Mouse (Mus musculus): ENCODE measurements around the gene Ano1. TPM values are rescaled to one million over a fixed set of nuclear protein-coding genes. Genes with fewer than 3 reads are reported as not detected.

Ano1 gene
- 24.7 and 48.8 TPM in 2 replicates for polyA plus RNA-seq (2014; fragmentation: Nextera tagmentation; extraction: Ambion mirVana)

DNA sequence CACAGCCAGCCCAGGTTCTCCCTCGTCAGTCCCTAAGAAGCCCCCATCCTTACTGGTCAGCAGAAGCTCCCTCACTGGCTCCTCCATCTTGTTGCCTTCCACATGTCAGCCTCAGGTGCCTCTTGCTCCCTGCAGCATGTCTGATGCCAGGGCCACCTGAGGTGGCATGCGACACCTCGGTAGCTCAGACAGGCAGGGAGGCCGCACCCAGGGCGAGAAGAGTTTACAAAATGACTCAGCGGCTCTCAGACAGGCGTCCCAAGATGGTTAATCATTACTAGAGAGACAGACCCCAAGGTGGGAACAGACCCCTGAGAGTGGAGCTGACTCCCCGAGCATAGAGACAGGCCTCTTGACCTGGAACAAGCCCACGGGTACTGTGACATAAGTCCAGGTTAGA is at the start of gene Ano1:
Gene Ano1 (minus strand): TSS at position 142 of the 400 bp plus-strand sequence.
- 0 out of 2 replicates have a peak, but pooled peaks cover 5% of the 10 kb centered on the region for H3K4me1 ChIP-seq (ENCODE audit: control insufficient read depth, insufficient read depth, low read length)
- 51% methylated on average over 9 of the region's 9 CpGs for WGBS
- H3K9me3 ChIP-seq (ENCODE audit: control insufficient read depth, low read length) = no peaks in the 10 kb centered on the region
- H3K27ac ChIP-seq (ENCODE audit: low read depth, low read length) = no peak within 1 kb of the TSS
- H3K4me3 ChIP-seq (ENCODE audit: low read length) = no peak within 1 kb of the TSS
- H3K36me3 ChIP-seq (ENCODE audit: control insufficient read depth, insufficient read depth, low read length) = no peaks in the 10 kb centered on the region
- no peak within 1 kb of the TSS for H3K9ac ChIP-seq (ENCODE audit: low read depth, low read length)
- no peak for ATAC-seq (ENCODE audit: low FRiP score, low TSS enrichment)
- no peak within 1 kb of the TSS for H3K4me2 ChIP-seq (replicated peaks; ENCODE audit: low read depth, low read length)
- H3K27me3 ChIP-seq (ENCODE audit: control insufficient read depth, insufficient read depth, low read length) = no peaks in the 10 kb centered on the region; the same call in 1 of the 2 replicates

DNA sequence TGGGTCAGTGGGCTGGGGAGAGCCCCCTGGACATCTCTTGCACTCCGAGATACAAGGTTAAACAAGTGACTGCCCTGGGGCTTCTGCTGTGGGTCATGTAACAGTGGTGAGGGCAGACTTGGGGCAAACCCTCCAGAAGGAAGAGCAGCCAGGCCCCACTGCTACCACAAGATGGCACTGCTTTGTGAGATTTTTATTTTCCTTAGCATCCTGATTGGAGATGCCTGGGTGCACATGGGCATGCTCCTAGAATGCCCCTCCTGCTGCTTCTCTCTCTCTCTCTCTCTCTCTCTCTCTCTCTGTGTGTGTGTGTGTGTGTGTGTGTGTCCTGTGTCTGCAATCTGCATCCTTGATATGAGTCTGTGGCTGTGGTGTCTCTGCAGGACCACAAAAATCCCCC is 46.7 kb upstream of the Ano1 start:
- WGBS = 44% methylated on average over 1 of the region's 1 CpGs
- Histone ChIP-seq H3K4me3 (ENCODE audit: low read length) (no peak overlapping the region), H3K27ac (ENCODE audit: low read depth, low read length) (no peak overlapping the region), H3K9ac (ENCODE audit: low read depth, low read length) (no peak overlapping the region), H3K4me2 (replicated peaks; ENCODE audit: low read depth, low read length) (no peak overlapping the region), H3K4me1 (ENCODE audit: control insufficient read depth, insufficient read depth, low read length) (0 out of 2 replicates have a peak, but pooled peaks cover 3% of the 10 kb centered on the region), H3K36me3 (ENCODE audit: control insufficient read depth, insufficient read depth, low read length) (no peaks in the 10 kb centered on the region), H3K27me3 (ENCODE audit: control insufficient read depth, insufficient read depth, low read length) (no peaks in the 10 kb centered on the region), H3K9me3 (ENCODE audit: control insufficient read depth, low read length) (no peaks in the 10 kb centered on the region)
- peak; percentile 61; the same call in 1 of the 2 replicates for ATAC-seq (ENCODE audit: low FRiP score, low TSS enrichment)

DNA sequence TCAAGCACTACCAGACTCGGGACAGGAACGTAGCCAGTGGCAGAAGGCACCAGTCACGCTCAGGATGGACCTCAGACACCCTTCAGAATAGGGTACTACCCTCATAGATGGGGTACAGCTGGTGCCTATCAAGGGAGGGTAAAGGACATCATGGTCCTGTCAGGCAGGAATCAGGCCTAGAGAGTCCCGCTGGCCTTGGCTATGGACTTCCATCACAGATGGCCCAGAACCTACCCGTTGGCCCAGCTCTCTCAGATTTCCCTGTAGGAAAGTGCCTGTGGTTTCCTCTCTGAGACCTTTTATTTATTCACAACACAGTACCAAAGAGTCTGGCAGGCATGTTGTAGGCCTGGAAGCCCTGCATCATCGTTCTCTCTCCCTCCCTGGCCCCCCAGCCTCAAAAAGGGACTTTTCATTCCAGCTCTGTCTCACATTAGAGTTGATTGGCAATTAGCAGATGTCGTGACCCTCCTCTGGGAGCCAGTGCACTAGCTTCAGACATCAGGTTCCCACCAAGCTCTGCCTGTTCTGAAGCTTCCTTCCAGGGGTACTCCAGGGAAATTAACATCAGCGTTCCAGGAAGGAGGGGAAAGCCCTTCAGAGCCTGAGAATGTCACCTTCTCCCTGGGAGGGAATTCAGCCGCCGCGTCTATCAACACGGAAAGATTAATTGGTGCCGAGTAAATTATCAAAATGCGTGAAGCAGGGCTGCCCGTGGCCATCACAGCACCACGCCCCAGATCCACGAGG is 45.4 kb upstream of the Ano1 start:
- Histone ChIP-seq H3K36me3 (ENCODE audit: control insufficient read depth, insufficient read depth, low read length) (no peaks in the 10 kb centered on the region), H3K4me3 (ENCODE audit: low read length) (no peak overlapping the region), H3K27ac (ENCODE audit: low read depth, low read length) (no peak overlapping the region), H3K9ac (ENCODE audit: low read depth, low read length) (no peak overlapping the region), H3K27me3 (ENCODE audit: control insufficient read depth, insufficient read depth, low read length) (no peaks in the 10 kb centered on the region), H3K4me2 (replicated peaks; ENCODE audit: low read depth, low read length) (no peak overlapping the region), H3K9me3 (ENCODE audit: control insufficient read depth, low read length) (no peaks in the 10 kb centered on the region), H3K4me1 (ENCODE audit: control insufficient read depth, insufficient read depth, low read length) (0 out of 2 replicates have a peak, but pooled peaks cover 3% of the 10 kb centered on the region)
- ATAC-seq (ENCODE audit: low FRiP score, low TSS enrichment) = no peak
- 67% methylated on average over 17 of the region's 17 CpGs for WGBS

DNA sequence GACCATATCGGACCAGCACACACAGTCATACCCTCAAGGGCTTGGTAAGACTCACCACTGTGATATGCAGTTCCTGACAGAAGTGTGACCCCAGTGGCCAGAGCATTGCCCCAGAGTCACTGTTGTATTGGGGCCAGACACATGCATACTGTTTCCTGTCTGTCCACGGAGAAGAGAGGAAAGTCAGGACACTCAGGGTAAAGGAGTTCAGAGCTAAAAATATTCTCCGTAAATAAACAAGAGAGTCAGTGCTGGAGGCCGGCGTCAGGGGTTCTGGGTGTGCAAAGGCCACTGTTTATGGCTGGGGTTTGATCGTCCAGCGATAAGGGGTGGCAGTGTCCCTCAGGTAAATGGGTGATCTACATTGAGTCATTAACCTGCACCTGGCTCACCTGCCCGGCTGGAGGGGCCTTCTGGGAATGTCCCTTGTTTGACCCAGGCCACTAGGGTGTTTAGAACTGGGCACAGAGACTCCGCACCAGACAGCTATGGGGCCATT is 44.3 kb upstream of the Ano1 start:
- H3K4me2 ChIP-seq (replicated peaks; ENCODE audit: low read depth, low read length) = no peak overlapping the region
- H3K4me1 ChIP-seq (ENCODE audit: control insufficient read depth, insufficient read depth, low read length) = 0 out of 2 replicates have a peak, but pooled peaks cover 3% of the 10 kb centered on the region
- no peak for ATAC-seq (ENCODE audit: low FRiP score, low TSS enrichment)
- no peaks in the 10 kb centered on the region for H3K36me3 ChIP-seq (ENCODE audit: control insufficient read depth, insufficient read depth, low read length)
- H3K9me3 ChIP-seq (ENCODE audit: control insufficient read depth, low read length) = no peaks in the 10 kb centered on the region
- no peak overlapping the region for H3K9ac ChIP-seq (ENCODE audit: low read depth, low read length)
- no peak overlapping the region for H3K4me3 ChIP-seq (ENCODE audit: low read length)
- 62% methylated on average over 9 of the region's 9 CpGs for WGBS
- no peak overlapping the region for H3K27ac ChIP-seq (ENCODE audit: low read depth, low read length)
- H3K27me3 ChIP-seq (ENCODE audit: control insufficient read depth, insufficient read depth, low read length) = no peaks in the 10 kb centered on the region

DNA sequence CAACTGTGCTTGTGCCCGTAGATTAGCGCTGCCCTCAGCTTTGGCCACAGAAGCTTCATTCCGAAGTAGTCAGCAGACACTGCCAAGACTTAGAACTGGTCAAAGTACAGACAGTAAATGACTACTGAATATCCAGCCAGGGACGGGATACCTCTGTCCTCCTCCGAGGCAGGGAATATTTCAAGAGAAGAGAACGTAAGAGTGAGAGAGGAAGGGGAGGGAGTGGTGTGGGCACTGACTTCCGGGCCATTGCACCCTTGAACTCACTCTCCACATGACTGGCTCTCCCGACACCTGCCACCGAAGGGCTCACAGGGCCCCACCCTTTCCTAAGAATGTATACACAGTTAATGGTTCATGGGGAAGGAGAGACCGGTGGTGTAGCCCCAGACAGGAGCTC is 41.5 kb upstream of the Ano1 start:
- Histone ChIP-seq H3K36me3 (ENCODE audit: control insufficient read depth, insufficient read depth, low read length) (no peaks in the 10 kb centered on the region), H3K4me2 (replicated peaks; ENCODE audit: low read depth, low read length) (no peak overlapping the region), H3K27me3 (ENCODE audit: control insufficient read depth, insufficient read depth, low read length) (no peaks in the 10 kb centered on the region), H3K27ac (ENCODE audit: low read depth, low read length) (no peak overlapping the region), H3K9me3 (ENCODE audit: control insufficient read depth, low read length) (no peaks in the 10 kb centered on the region), H3K4me1 (ENCODE audit: control insufficient read depth, insufficient read depth, low read length) (0 out of 2 replicates have a peak, but pooled peaks cover 3% of the 10 kb centered on the region), H3K4me3 (ENCODE audit: low read length) (no peak overlapping the region), H3K9ac (ENCODE audit: low read depth, low read length) (no peak overlapping the region)
- WGBS = 62% methylated on average over 10 of the region's 10 CpGs
- ATAC-seq (ENCODE audit: low FRiP score, low TSS enrichment) = peak; percentile 50; the same call in 1 of the 2 replicates

DNA sequence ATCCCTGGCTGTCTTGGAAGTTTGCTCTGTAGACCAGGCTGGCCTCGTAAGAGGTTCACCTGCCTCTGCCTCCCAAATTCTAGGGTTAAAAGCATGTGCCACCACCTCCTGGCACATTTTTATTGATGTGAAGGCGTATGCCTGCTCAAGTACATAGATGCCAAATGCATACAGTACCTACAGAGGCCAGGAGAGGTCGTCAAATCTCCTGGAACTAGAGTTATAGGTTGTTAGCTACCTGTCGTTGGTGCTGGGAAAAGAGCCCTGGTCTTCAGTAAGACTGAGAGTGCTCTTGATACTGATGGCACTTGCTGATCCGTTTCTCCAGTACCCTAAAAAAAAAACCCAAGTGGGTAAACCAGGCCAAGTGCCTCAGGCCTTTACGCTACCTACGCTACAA is 39.7 kb upstream of the Ano1 start:
- Histone ChIP-seq H3K9ac (ENCODE audit: low read depth, low read length) (no peak overlapping the region), H3K4me2 (replicated peaks; ENCODE audit: low read depth, low read length) (no peak overlapping the region), H3K4me3 (ENCODE audit: low read length) (no peak overlapping the region), H3K4me1 (ENCODE audit: control insufficient read depth, insufficient read depth, low read length) (0 out of 2 replicates have a peak, but pooled peaks cover 3% of the 10 kb centered on the region), H3K27me3 (ENCODE audit: control insufficient read depth, insufficient read depth, low read length) (no peaks in the 10 kb centered on the region), H3K9me3 (ENCODE audit: control insufficient read depth, low read length) (no peaks in the 10 kb centered on the region), H3K27ac (ENCODE audit: low read depth, low read length) (no peak overlapping the region), H3K36me3 (ENCODE audit: control insufficient read depth, insufficient read depth, low read length) (no peaks in the 10 kb centered on the region)
- 88% methylated on average over 7 of the region's 7 CpGs for WGBS
- ATAC-seq (ENCODE audit: low FRiP score, low TSS enrichment) = no peak

DNA sequence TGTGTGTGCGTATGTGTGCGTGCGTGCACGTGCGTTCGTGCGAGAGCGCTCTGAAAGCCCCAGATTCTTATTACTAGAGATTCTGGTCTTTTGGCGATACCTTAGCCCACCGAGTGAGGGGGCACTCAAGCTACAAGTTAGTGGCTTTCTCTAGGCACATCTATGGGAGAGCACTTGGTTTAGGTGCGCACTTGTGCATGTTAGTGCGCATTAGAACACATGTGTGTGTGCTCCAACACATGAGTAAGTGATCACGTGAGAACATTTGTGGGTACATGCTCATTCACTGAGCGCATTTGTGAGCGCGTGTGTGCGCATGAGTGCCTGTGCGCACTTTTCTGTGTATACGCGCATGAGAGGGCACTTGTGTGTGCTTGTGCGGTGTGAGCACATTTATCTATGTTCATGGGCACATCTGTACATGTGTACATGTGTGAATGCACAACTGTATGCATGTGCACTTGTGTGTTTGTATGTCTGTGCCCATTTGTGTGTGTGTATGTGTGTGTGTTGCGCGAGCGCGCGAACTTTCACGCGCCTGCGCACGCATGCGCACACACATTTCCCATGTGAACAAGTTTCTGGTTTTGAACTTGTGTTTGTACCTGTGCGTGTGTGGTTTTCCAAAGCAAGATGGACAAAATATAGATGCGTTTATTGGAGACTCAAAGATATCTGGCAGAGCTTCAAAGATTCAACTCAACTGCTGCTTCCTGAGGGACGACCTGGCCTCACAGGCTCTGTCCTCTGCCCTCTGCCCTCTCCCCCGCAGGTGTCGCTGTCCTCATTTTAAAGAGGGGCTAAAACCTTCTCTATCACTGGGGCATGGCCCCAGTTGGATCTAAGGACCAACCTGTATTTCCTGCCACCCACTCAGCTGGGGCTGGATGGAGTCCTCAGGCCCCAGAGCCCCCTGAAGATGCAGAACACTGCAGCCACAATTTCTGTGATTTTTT is 38.1 kb upstream of the Ano1 start:
- no peaks in the 10 kb centered on the region for H3K4me1 ChIP-seq (ENCODE audit: control insufficient read depth, insufficient read depth, low read length)
- peak overlapping the region; percentile 24 for H3K4me3 ChIP-seq (ENCODE audit: low read length)
- H3K27me3 ChIP-seq (ENCODE audit: control insufficient read depth, insufficient read depth, low read length) = no peaks in the 10 kb centered on the region
- 0 out of 2 replicates have a peak, but pooled peaks have one; percentile 25 for ATAC-seq (ENCODE audit: low FRiP score, low TSS enrichment)
- no peak overlapping the region for H3K9ac ChIP-seq (ENCODE audit: low read depth, low read length)
- H3K9me3 ChIP-seq (ENCODE audit: control insufficient read depth, low read length) = no peaks in the 10 kb centered on the region
- 50% methylated on average over 36 of the region's 36 CpGs for WGBS
- peak overlapping the region; percentile 36 for H3K4me2 ChIP-seq (replicated peaks; ENCODE audit: low read depth, low read length)
- H3K27ac ChIP-seq (ENCODE audit: low read depth, low read length) = no peak overlapping the region
- no peaks in the 10 kb centered on the region for H3K36me3 ChIP-seq (ENCODE audit: control insufficient read depth, insufficient read depth, low read length)

DNA sequence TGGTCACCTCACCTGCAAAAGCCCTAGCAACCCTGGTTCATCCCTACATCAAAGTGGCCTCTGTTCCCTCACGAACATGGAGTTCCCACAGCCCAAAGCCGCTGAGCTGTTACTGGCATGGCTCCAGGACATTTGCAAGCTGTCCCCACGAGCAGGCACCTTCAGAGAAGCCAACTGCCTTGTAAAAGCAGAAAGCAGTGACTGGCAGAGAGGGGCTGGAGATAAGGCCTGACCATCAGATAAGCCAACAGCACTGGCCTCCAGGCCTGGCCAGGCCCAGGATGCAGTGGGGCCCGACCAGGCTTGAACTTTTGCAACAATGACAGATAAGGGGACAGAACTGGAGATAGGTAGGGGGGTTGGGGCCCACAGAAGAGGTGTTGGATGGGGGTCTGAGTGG is 36.9 kb upstream of the Ano1 start:
- H3K4me3 ChIP-seq (ENCODE audit: low read length) = no peak overlapping the region
- no peaks in the 10 kb centered on the region for H3K36me3 ChIP-seq (ENCODE audit: control insufficient read depth, insufficient read depth, low read length)
- peak overlapping the region; percentile 5; the same call in 1 of the 2 replicates for H3K9ac ChIP-seq (ENCODE audit: low read depth, low read length)
- WGBS = 64% methylated on average over 4 of the region's 4 CpGs
- no peaks in the 10 kb centered on the region for H3K27me3 ChIP-seq (ENCODE audit: control insufficient read depth, insufficient read depth, low read length)
- 0 out of 2 replicates have a peak, but pooled peaks have one; percentile 16 for ATAC-seq (ENCODE audit: low FRiP score, low TSS enrichment)
- H3K4me2 ChIP-seq (replicated peaks; ENCODE audit: low read depth, low read length) = no peak overlapping the region
- H3K4me1 ChIP-seq (ENCODE audit: control insufficient read depth, insufficient read depth, low read length) = no peaks in the 10 kb centered on the region
- H3K9me3 ChIP-seq (ENCODE audit: control insufficient read depth, low read length) = no peaks in the 10 kb centered on the region
- peak overlapping the region; percentile 30; the same call in 1 of the 2 replicates for H3K27ac ChIP-seq (ENCODE audit: low read depth, low read length)
